Comparison of ENCODE assay signal across 8 mouse cellular contexts in the genomic region with DNA sequence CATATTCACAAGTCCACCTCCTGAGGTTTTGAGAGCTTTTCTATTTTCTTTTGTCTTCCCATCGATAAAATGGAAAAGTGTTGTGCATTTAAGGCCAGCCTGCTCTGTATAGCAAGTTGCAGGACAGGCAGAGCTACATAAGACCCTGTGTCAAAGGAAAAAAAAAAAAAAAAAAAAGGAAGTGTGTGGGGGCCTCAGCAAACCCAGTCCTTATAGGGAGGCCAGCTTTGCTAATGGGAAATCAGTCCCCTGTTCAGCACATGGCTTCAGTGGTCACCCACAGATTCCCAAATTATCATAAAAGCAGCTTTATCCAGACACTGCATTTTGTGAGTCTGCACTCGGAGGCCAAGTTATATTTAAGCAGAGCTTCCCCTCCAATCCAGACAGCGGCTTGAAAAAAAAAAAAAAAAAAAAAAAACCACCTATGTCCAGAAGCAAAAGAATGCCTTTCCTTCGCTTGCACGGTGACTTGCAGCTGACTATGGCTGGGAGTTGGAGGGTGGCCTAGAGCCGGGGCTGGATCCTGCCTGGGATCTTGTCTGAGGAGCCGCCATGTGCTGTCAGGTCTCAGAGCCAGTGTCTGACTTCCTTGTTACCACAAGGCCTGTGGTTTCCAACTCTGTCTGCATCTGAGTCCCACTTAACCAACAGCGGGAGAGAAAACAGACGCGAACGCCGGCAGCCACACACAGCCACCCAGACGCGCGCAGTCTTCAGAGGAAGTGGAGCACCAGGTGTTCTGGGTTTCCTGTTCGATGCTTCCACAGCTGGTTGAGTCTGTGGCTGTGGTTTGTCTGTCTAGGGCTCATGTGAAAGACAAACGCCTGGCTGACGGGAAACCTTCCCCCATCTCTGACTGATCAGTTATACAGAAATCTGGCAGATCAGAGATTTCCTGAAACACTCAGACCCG.
DNase-seq lines count a peak whose midpoint lies in the region; ATAC-seq and TF ChIP-seq lines count a peak whose summit lies in the region.

No protein-coding gene starts in this region.

- H3K9ac ChIP-seq in midbrain, embryonic 15.5 days: no peak overlapping the region

- ATAC-seq in hematopoietic stem cell, adult 5-6 weeks (replicated peaks in 1 of 2; ENCODE audit: insufficient read depth in 1 of 2, low FRiP score in 2 of 2, low TSS enrichment in 1 of 2, low read depth in 1 of 2, poor library complexity in 2 of 2, severe bottlenecking in 2 of 2): peak; percentile 79 to 89
- ATAC-seq in midbrain, embryonic 15.5 days (replicated peaks): no peak

- no peaks in the 10 kb centered on the region for H3K27me3 ChIP-seq in midbrain, embryonic 15.5 days (replicated peaks)

- intact Hi-C loops in left cerebral cortex, adult 2 months (cut with DNase I): no loop called here
- intact Hi-C loops in left cerebral cortex, postnatal 4 days (cut with DNase I): loop anchor here (10.0 kb wide), 1 partner anchor 99 kb away; the partner anchor contains the start of gene Spsb1

- TF ChIP-seq CTCF in left cerebral cortex, adult 2 months (IDR thresholded peaks at IDR 0.05): no peak

- peak overlapping the region; percentile 73 for H3K27ac ChIP-seq in left cerebral cortex, adult 2 months
- H3K27ac ChIP-seq in midbrain, embryonic 15.5 days: no peak overlapping the region

- WGBS in midbrain, embryonic 15.5 days: 77% methylated on average over 19 of the region's 19 CpGs

- DNase-seq in left cerebral cortex, adult 2 months (ENCODE audit: extremely low spot score in 1 of 2, low spot score in 2 of 2): no peak
- DNase-seq in left cerebral cortex, postnatal 4 days: no peak
- DNase-seq in WW6 (ENCODE audit: low read depth, low spot score): peak; percentile 20
- peak; percentile 95 for DNase-seq in naive thymus-derived CD4-positive, alpha-beta T cell, adult 2 months (ENCODE audit: low read depth)
- DNase-seq in urinary bladder, postnatal 4 days (ENCODE audit: low spot score in 2 of 2): no peak
- DNase-seq in cerebellum, postnatal 10 days: no peak

- H3K9me3 ChIP-seq in midbrain, embryonic 15.5 days: no peaks in the 10 kb centered on the region

- peaks cover 18% of the 10 kb centered on the region for H3K4me1 ChIP-seq in midbrain, embryonic 15.5 days

- no peaks in the 10 kb centered on the region for H3K36me3 ChIP-seq in midbrain, embryonic 15.5 days (replicated peaks)

- H3K4me3 ChIP-seq in left cerebral cortex, adult 2 months: no peak overlapping the region
- H3K4me3 ChIP-seq in midbrain, embryonic 15.5 days: no peak overlapping the region

- H3K4me2 ChIP-seq in midbrain, embryonic 15.5 days: no peak overlapping the region

Comparison
In these comparisons a context has a peak if more than half of its experiments do, and no peak if none do; other contexts are left out.
1. DNase-seq: peak in WW6 (single experiment) and naive thymus-derived CD4-positive, alpha-beta T cell, adult 2 months (single experiment); none in left cerebral cortex, adult 2 months (0 of 2), left cerebral cortex, postnatal 4 days (single experiment), urinary bladder, postnatal 4 days (0 of 2) and cerebellum, postnatal 10 days (0 of 2).